Mouse (Mus musculus) brain, adult 10 weeks (tissue): Measurements from ENCODE around the gene Itm2b. TPM values are rescaled to one million over a fixed set of nuclear protein-coding genes. Genes with fewer than 3 reads are reported as not detected.

Experiments
- polyA plus RNA-seq: library from polyadenylated mRNA; stranded (reverse); fragments of 350-450 nt; fragmentation: Illumina TruSeq; extraction: RNeasy Lipid Tissue Mini Kit (QIAGEN cat#74804); gene quantifications from one replicate; pipeline ENCODE4 v1.2.3, GENCODE M21; 2015; ENCODE audit warnings: low read depth, low replicate concordance

The Itm2b gene
- 1,162 TPM for polyA plus RNA-seq

GRCm38 (mm10) chr14:73384913-73385719 lies at the start of gene Itm2b:
TSS of gene Itm2b (minus strand) at chr14:73385289.

DNA sequence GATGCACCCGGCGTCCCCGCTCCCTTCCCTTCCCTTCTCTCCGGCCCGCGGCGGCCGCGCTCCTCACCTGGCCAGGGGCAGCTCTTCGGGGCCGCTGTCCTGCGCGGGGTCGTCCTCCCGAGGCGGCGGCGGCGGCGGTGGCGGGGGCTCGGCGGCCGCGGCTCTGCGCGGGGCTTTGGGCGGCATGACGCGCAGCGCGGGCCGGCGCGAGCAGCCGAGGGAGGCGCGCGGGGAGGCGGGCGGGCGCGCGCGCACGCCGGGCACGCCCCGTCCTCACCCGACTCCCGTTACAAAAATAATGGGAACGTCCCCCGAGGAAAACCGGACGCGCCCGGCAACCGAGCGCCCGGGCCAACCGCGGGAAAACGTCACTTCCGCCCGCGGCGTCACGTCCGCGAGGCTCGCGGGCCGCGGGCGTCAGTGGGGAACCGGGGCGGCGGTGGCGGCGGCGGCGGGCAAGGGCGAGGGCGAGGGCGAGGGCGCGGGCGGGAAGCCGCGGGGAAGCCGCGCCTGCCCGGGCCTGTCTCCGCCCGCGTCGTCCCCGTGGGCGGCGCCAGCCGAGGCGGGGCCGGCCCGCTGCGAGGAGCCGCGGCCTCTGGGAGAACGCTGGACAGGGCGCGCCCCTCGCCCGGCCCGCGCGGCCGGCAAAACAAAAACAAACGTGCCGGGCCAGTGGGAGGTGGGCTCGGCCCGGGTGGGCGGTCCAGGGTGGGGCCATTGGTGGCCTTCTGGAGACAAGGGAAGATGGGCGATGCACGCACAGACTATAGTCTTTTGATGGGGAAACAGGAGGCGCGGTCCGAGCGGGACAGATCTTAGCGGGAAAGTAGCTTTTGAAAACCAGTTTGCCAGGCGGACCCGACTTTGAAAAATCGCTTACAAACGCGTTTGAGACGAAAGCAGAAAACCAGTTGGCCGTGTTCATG lies 59.4 kb downstream of the Itm2b start, which contains the start of gene Rb1:
Rb1 (minus strand) TSS at position 367 of the 926 bp plus-strand sequence.

Other genes with a start within 250 kb of the Itm2b start
- gene Lpar6, start 147.4 kb downstream of the Itm2b start, polyA plus RNA-seq, result 2.2 TPM
- 23.0 TPM for gene Rb1, start 59.5 kb downstream of the Itm2b start, polyA plus RNA-seq
- 37.7 TPM for gene Med4, start 124.7 kb upstream of the Itm2b start, polyA plus RNA-seq
- 190 TPM for gene Sucla2, start 140.0 kb upstream of the Itm2b start, polyA plus RNA-seq
- gene Nudt15, start 163.0 kb upstream of the Itm2b start, polyA plus RNA-seq, result 4.2 TPM